Mouse (Mus musculus) heart, embryonic 13.5 days (tissue): ENCODE results near the gene Smco4. TPM values are rescaled to one million over a fixed set of nuclear protein-coding genes. Genes with fewer than 3 reads are reported as not detected.

Experiments used
- ATAC-seq: fragments of 200-750 bp; cut with Nextera tagmentation; 2 replicates; pipeline ENCODE4 v1.8.0; 2017; ENCODE audit warnings: moderate TSS enrichment; ENCODE audit not compliant: insufficient number of reproducible peaks, low FRiP score, low TSS enrichment; ENCODE audit errors: extremely low read depth
- H3K27ac ChIP-seq: fragments of 300-500 bp; sonication (generic); replicated peaks from 2 replicates; pipeline ENCODE4 v1.5.1; 2015; ENCODE audit warnings: moderate library complexity, mild to moderate bottlenecking, inconsistent platforms
- H3K27me3 ChIP-seq: fragments of 300-500 bp; sonication (generic); replicated peaks from 2 replicates; pipeline ENCODE4 v1.6.1; 2015; ENCODE audit warnings: mild to moderate bottlenecking, inconsistent platforms
- H3K36me3 ChIP-seq: fragments of 300-500 bp; sonication (generic); 2 replicates; pipeline ENCODE4 v1.6.1; 2015; ENCODE audit warnings: mild to moderate bottlenecking, inconsistent platforms
- H3K4me1 ChIP-seq: fragments of 300-500 bp; sonication (generic); 2 replicates; pipeline ENCODE4 v1.6.1; 2015; ENCODE audit warnings: inconsistent platforms
- H3K4me2 ChIP-seq: fragments of 300-500 bp; sonication (generic); 2 replicates; pipeline ENCODE4 v1.6.1; 2015; ENCODE audit warnings: inconsistent platforms, mild to moderate bottlenecking, moderate library complexity
- H3K4me3 ChIP-seq: fragments of 300-500 bp; sonication (generic); 2 replicates; pipeline ENCODE4 v1.5.1; 2015; ENCODE audit warnings: moderate library complexity, mild to moderate bottlenecking, inconsistent platforms
- H3K9ac ChIP-seq: fragments of 300-500 bp; sonication (generic); 2 replicates; pipeline ENCODE4 v1.6.1; 2015; ENCODE audit warnings: inconsistent platforms, mild to moderate bottlenecking, moderate library complexity
- H3K9me3 ChIP-seq: fragments of 300-500 bp; sonication (generic); 2 replicates; pipeline ENCODE4 v1.6.1; 2016; ENCODE audit warnings: inconsistent platforms
- WGBS: fragments of 180-500 bp; shearing (Covaris S2); methylation state at CpG from one replicate; pipeline ENCODE4 v1.1.7; 2015; ENCODE audit warnings: mixed read lengths; 5-methylcytosine and 5-hydroxymethylcytosine counted together
- polyA plus RNA-seq: library from polyadenylated mRNA; unstranded; fragments of >200 nt; fragmentation: Nextera tagmentation; extraction: Ambion mirVana; gene quantifications from 2 replicates; pipeline ENCODE4 v1.2.1, GENCODE M21; 2015

The Smco4 gene
- polyA plus RNA-seq, 1 experiment from 2014 or later = 1.6 TPM

DNA sequence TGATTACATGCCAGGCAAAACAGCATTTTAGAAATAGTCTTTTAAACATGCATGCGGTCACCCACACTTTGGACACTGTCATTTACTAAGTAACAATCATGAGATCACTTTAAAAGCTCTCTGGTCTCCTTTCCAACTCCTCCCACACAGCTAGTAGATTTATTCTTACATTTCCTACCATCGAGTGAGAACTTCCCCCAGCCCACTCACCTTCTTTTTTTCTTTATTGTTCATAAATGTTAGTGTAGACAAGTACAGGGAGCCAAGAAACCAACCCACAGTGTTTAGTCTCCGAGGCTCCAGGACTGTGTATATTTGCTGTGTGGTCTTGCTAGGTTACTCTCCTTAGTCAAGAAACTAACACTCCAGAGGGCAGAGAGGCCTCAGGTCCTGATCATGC lies 16.1 kb downstream of the Smco4 start:
- Histone ChIP-seq H3K4me3 (no peak overlapping the region), H3K9ac (no peak overlapping the region), H3K4me1 (peaks cover 73% of the 10 kb centered on the region), H3K9me3 (no peaks in the 10 kb centered on the region), H3K27ac (no peak overlapping the region), H3K27me3 (no peaks in the 10 kb centered on the region), H3K4me2 (no peak overlapping the region), H3K36me3 (0 out of 2 replicates have a peak, but pooled peaks cover 3% of the 10 kb centered on the region)
- no peak for ATAC-seq
- WGBS = 71% methylated on average over 3 of the region's 3 CpGs

DNA sequence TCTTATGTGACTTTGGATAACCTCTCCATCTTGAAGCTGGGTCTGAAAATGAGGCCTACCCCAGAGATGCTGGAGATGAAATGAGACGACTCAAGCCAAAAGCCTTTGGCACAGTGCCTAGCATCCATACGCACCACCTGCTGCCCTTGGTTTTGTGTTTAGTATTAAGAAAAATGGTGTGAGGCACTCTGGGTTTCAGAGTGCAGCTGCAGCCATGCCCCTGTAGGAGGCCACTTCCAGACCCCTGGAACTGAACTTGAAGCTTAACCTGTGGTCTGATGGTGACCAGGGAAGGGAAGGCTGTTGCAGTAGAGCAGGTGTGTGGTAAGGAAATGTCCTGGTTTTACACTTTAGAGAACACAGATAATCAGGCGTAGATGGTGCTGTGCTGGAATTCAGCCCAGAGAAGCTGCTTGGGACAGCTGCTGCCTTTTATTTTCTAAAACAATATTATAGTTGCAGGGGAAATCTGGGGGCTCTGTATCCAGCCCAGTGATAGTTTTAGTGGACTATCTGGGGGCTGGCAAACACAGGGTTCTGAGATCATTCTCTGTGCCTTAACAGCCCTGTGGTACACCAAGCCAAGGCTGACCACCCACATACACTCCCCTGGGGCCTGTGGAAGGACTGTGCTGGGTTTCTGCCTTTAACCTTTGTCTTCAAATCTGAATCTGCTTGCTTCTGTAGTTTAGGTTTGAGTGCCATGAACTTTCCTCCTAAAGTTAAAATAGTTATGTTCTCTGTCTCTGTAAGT lies 17.5 kb downstream of the Smco4 start:
- no peak overlapping the region for H3K4me3 ChIP-seq
- H3K9me3 ChIP-seq = no peaks in the 10 kb centered on the region
- H3K9ac ChIP-seq = no peak overlapping the region
- WGBS = 53% methylated on average over 3 of the region's 3 CpGs
- no peak overlapping the region for H3K4me2 ChIP-seq
- ATAC-seq = no peak
- H3K27ac ChIP-seq = no peak overlapping the region
- peaks cover 69% of the 10 kb centered on the region for H3K4me1 ChIP-seq
- H3K27me3 ChIP-seq = no peaks in the 10 kb centered on the region
- H3K36me3 ChIP-seq = 0 out of 2 replicates have a peak, but pooled peaks cover 3% of the 10 kb centered on the region

DNA sequence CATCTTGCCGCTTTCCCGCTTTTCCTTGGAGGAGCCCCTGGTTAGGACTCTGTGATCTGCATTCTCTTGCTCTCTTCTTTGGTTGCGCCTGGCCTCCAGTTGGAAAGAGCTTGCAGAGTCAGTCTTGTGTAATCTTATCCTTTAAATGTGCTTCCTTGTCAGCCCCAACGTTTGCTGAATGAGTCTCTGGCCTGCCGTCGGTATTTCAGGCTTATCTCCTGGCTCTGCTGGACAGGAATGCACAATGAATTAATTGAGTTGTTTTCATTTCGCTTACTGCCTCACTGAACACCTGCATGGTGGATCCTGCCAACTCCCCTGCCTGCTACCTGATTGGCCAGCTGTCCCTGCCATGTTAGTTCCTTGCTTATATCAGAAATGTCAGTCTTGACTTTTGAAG lies 19.7 kb downstream of the Smco4 start:
- Histone ChIP-seq H3K9ac (no peak overlapping the region), H3K4me2 (peak overlapping the region; percentile 34), H3K27me3 (no peaks in the 10 kb centered on the region), H3K4me3 (no peak overlapping the region), H3K4me1 (peaks cover 67% of the 10 kb centered on the region), H3K9me3 (no peaks in the 10 kb centered on the region), H3K36me3 (0 out of 2 replicates have a peak, but pooled peaks cover 3% of the 10 kb centered on the region), H3K27ac (peak overlapping the region; percentile 51; the same call in 1 of the 2 replicates)
- no peak for ATAC-seq
- WGBS = 19% methylated on average over 7 of the region's 7 CpGs

DNA sequence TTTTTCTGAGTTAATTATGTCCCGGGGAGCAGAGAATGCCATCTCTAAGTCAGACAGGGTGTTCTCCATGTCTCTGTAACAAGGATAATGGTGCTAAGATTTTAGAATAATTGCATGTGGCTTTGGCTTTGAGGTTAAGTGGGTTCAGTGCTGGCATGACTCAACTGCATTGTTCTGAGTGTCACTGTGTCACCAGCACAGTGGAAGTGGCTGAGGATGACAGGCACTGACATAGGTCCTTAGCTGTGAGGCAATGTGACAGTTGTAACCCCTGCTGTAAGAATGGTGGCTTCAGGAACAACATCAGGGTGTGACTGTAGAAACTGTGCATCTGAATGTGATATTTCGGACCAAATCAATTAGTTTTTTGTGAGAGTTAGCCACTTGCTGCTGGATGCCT lies 22.8 kb downstream of the Smco4 start:
- Histone ChIP-seq H3K36me3 (0 out of 2 replicates have a peak, but pooled peaks cover 3% of the 10 kb centered on the region), H3K4me2 (no peak overlapping the region), H3K4me3 (no peak overlapping the region), H3K27me3 (no peaks in the 10 kb centered on the region), H3K9me3 (no peaks in the 10 kb centered on the region), H3K4me1 (peaks cover 58% of the 10 kb centered on the region), H3K27ac (no peak overlapping the region), H3K9ac (no peak overlapping the region)
- no peak; the same call in 1 of the 2 replicates for ATAC-seq
- WGBS = 64% methylated on average over 2 of the region's 2 CpGs

DNA sequence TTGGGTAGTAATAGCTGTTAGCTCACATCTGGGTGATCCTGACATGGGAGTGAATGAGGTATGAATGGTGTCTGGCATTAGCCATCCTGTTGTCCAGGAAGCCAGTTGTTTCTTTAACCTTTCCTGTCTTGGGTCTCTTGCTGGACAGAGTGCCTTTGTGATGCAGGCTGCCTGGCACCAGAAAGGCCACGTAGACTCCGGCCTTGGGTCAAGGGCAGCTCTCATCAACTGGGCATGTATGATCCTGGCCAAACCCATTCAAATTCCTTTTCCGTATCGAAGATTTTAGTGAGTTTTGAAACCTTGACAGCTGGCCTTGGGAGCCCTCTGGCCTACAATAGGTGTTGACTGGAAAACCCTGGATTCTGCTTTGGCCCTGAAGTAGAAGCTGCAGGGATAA lies 24.7 kb downstream of the Smco4 start:
- Histone ChIP-seq H3K4me3 (no peak overlapping the region), H3K36me3 (0 out of 2 replicates have a peak, but pooled peaks cover 3% of the 10 kb centered on the region), H3K9me3 (no peaks in the 10 kb centered on the region), H3K4me2 (no peak overlapping the region), H3K27ac (no peak overlapping the region), H3K27me3 (no peaks in the 10 kb centered on the region), H3K4me1 (peaks cover 59% of the 10 kb centered on the region), H3K9ac (no peak overlapping the region)
- WGBS = 71% methylated on average over 4 of the region's 4 CpGs
- no peak for ATAC-seq

DNA sequence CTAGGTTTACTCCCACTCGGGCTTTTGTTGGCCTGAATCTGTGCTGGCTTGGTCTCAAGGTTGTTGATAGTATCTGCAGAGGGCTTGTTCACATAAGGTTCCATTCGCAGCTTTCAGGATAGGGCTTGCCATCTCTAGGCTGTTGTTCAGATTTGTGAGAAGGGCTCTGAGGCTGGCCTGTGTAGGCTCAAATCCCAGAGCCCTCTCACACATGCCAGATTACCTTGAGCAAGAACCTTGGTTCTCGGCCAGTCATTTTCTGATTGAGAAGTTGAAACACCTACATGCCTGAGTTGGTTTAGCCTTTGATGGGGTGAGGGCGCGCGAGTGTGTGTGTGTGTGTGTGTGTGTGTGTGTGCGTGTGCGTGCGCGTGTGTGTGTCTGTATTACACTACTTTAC lies 29.1 kb downstream of the Smco4 start:
- H3K4me3 ChIP-seq = no peak overlapping the region
- ATAC-seq = no peak
- no peaks in the 10 kb centered on the region for H3K36me3 ChIP-seq
- WGBS = 77% methylated on average over 10 of the region's 10 CpGs
- H3K27ac ChIP-seq = no peak overlapping the region
- H3K9me3 ChIP-seq = no peaks in the 10 kb centered on the region
- peaks cover 66% of the 10 kb centered on the region for H3K4me1 ChIP-seq
- H3K9ac ChIP-seq = no peak overlapping the region
- H3K27me3 ChIP-seq = no peaks in the 10 kb centered on the region
- H3K4me2 ChIP-seq = no peak overlapping the region

DNA sequence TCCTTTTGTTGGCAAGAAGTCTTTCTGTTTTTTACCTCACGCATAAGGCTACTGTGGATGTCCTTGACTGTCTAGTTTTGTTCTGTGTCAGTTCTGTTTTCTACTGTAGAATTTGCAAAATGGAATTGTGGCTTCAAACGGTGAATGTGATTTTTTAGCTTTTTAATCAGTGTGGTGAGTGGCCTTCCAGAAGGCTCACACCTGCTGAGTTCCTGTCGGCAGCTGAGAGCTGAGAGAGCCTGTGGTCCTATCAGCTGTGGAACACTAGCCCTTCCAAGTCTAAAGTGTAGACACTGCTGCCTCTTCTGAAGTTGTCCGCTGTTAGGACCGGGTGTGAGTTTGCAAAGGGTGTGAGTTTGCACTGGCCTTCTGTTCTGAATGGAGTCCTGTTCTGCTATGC lies 29.7 kb downstream of the Smco4 start:
- no peak overlapping the region for H3K9ac ChIP-seq
- H3K4me3 ChIP-seq = no peak overlapping the region
- H3K4me2 ChIP-seq = no peak overlapping the region
- H3K27ac ChIP-seq = no peak overlapping the region
- 35% methylated on average over 5 of the region's 5 CpGs for WGBS
- H3K4me1 ChIP-seq = peaks cover 69% of the 10 kb centered on the region
- ATAC-seq = no peak
- no peaks in the 10 kb centered on the region for H3K36me3 ChIP-seq
- no peaks in the 10 kb centered on the region for H3K9me3 ChIP-seq
- no peaks in the 10 kb centered on the region for H3K27me3 ChIP-seq

DNA sequence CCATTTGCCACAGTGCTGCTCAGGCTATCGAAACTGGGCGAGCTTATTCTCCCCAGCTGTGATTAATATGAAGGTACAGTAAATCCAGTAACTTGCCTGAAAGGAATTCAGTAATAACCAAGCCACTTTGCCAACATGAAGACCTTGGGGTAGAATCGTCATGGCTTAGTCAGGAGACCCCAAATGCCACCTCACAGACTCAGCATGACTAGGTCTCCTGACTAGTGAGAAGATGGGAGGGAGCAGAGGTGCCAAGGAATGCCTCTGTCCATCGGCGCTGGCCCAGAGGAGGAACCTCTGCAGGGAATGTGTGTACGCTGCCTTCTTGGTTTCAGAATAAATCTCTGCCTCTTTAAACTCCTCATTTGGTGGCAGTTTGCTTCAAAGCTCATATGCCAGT lies 30.4 kb downstream of the Smco4 start:
- ATAC-seq = no peak

DNA sequence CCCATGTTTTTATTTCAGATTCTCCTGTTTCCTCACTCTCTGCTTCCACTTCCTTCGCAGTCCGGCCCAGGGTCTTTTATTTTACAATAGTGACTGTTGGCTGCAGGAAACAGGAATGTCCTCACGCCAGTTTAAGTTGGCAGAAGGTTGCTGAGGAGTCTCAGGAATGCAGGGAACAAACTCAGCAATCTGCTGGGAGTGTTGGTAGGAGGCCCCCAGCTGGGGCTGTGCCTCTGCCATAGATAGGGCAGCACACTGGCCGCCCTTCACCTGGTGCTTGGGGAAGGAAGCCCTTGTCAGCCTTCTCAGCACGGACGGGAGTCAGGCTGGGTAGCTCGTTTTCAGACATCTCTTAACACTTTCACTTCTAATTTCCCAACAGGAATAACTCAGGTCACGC lies 32.0 kb downstream of the Smco4 start:
- Histone ChIP-seq H3K9ac (no peak overlapping the region), H3K36me3 (no peaks in the 10 kb centered on the region), H3K27me3 (no peaks in the 10 kb centered on the region; the same call in 1 of the 2 replicates), H3K4me3 (no peak overlapping the region), H3K27ac (peak overlapping the region; percentile 34), H3K9me3 (no peaks in the 10 kb centered on the region), H3K4me1 (peaks cover 88% of the 10 kb centered on the region), H3K4me2 (peak overlapping the region; percentile 37)
- ATAC-seq = peak; percentile 49; the same call in 1 of the 2 replicates
- WGBS = 28% methylated on average over 8 of the region's 8 CpGs

More for the DNA sequence above, 30.4 kb downstream of the Smco4 start:
- Histone ChIP-seq H3K4me1 (peaks cover 72% of the 10 kb centered on the region), H3K36me3 (no peaks in the 10 kb centered on the region), H3K27me3 (no peaks in the 10 kb centered on the region), H3K9me3 (no peaks in the 10 kb centered on the region), H3K4me3 (no peak overlapping the region), H3K9ac (no peak overlapping the region), H3K27ac (no peak overlapping the region), H3K4me2 (no peak overlapping the region)
- WGBS = 81% methylated on average over 6 of the region's 6 CpGs

DNA sequence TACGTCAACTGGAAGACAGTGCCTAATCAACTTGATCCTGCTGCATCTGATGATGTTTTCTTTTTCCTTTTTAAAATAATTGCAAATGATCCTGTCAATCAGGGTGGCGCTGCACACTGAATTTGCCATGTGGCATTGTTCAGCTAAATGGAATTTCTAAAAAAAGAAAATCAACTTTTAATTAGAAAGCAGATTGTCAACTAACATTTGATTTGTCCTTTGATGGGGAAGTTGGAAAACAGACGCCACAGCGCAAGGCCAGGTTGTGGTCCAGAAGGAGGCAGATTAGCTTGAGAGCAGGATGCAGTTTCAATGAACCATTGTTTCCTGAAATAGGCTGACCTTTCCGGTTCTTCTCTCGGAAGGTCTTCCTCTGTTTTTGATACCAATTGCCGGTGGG lies 33.3 kb downstream of the Smco4 start:
- H3K36me3 ChIP-seq = no peaks in the 10 kb centered on the region
- H3K4me1 ChIP-seq = peaks cover 87% of the 10 kb centered on the region
- no peak overlapping the region for H3K4me2 ChIP-seq
- 60% methylated on average over 7 of the region's 7 CpGs for WGBS
- no peak overlapping the region for H3K4me3 ChIP-seq
- no peaks in the 10 kb centered on the region for H3K9me3 ChIP-seq
- ATAC-seq = no peak
- no peak overlapping the region for H3K9ac ChIP-seq
- H3K27ac ChIP-seq = no peak overlapping the region
- peaks cover 3% of the 10 kb centered on the region; the same call in 1 of the 2 replicates for H3K27me3 ChIP-seq

DNA sequence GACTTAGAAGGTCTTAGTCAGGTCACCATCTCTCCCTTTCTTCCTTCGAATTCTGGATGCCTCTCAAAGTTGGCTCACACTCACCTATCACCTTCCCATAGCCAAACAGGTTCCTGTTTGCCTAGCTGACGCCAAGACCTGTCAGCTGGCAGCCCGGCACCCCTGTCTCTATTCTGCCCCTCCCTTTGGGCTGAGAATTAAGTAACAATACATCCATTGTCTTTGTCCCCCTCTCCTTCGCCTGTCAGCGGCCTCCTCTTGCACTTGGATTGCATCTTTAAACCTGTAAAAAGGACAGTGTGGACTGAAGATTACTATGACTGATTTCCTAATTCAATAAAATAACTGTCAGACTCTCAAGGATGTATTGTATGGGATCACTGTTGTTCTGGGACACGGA lies 34.6 kb downstream of the Smco4 start:
- H3K27me3 ChIP-seq = peaks cover 4% of the 10 kb centered on the region; the same call in 1 of the 2 replicates
- no peak overlapping the region for H3K27ac ChIP-seq
- no peak overlapping the region for H3K4me3 ChIP-seq
- no peak overlapping the region for H3K4me2 ChIP-seq
- no peak for ATAC-seq
- no peak overlapping the region for H3K9ac ChIP-seq
- H3K4me1 ChIP-seq = peaks cover 76% of the 10 kb centered on the region
- H3K36me3 ChIP-seq = no peaks in the 10 kb centered on the region
- WGBS = 62% methylated on average over 6 of the region's 6 CpGs
- H3K9me3 ChIP-seq = no peaks in the 10 kb centered on the region

DNA sequence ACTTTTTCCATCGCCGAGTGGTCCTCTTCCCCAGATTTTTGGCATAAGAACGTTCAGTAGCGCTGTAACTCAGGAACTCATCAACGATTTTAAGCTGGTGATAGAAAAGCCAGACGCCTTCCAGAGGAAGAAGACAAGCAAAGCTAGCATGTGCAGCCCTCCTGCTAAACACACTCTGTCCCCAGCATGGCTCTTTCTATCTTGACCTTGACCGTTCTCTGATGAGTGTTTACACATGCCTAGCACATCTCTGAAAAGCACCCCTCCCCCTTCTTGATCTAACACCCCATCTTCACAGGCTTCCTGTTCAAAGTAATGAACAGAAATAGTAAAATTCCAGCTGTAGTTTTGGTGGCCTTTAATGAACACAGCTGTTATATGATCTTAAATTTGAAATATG lies 35.1 kb downstream of the Smco4 start:
- no peak for ATAC-seq
- H3K9ac ChIP-seq = no peak overlapping the region
- WGBS = 36% methylated on average over 7 of the region's 7 CpGs
- no peaks in the 10 kb centered on the region for H3K36me3 ChIP-seq
- H3K4me3 ChIP-seq = no peak overlapping the region
- H3K27me3 ChIP-seq = peaks cover 4% of the 10 kb centered on the region; the same call in 1 of the 2 replicates
- H3K4me1 ChIP-seq = peaks cover 74% of the 10 kb centered on the region
- H3K27ac ChIP-seq = no peak overlapping the region; the same call in 1 of the 2 replicates
- H3K4me2 ChIP-seq = no peak overlapping the region
- no peaks in the 10 kb centered on the region for H3K9me3 ChIP-seq
